Mouse (Mus musculus): ENCODE measurements around the gene Mia2.

Mia2 gene

GRCm38 (mm10) chr12:59145130-59145529 lies 49.5 kb downstream of the Mia2 start:
- Histone ChIP-seq H3K9me3 (ENCODE audit: low read length) (no peaks in the 10 kb centered on the region), H3K36me3 (ENCODE audit: insufficient read depth, low read length) (peaks cover 86% of the 10 kb centered on the region), H3K27me3 (ENCODE audit: insufficient read depth, low read length) (no peaks in the 10 kb centered on the region), H3K4me3 (replicated peaks; ENCODE audit: low read length) (no peak overlapping the region), H3K4me1 (replicated peaks; ENCODE audit: low read depth, low read length) (no peaks in the 10 kb centered on the region)
- TF ChIP-seq POU5F1 (IDR thresholded peaks at IDR 0.05; ENCODE audit: borderline replicate concordance, low read length) (no peak), CTCF (conservative IDR thresholded peaks at IDR 0.05; ENCODE audit: low read length) (no peak)

GRCm38 (mm10) chr12:59149691-59150090 lies 54.1 kb downstream of the Mia2 start:
- Histone ChIP-seq H3K9me3 (ENCODE audit: low read length) (no peaks in the 10 kb centered on the region), H3K4me1 (replicated peaks; ENCODE audit: low read depth, low read length) (peaks cover 15% of the 10 kb centered on the region), H3K4me3 (replicated peaks; ENCODE audit: low read length) (no peak overlapping the region), H3K36me3 (ENCODE audit: insufficient read depth, low read length) (peaks cover 85% of the 10 kb centered on the region), H3K27me3 (ENCODE audit: insufficient read depth, low read length) (no peaks in the 10 kb centered on the region)
- no peak for TF ChIP-seq NANOG (IDR thresholded peaks at IDR 0.05; ENCODE audit: borderline replicate concordance, low read length)
- no peak for TF ChIP-seq POU5F1 (IDR thresholded peaks at IDR 0.05; ENCODE audit: borderline replicate concordance, low read length)
- no peak for TF ChIP-seq CTCF (conservative IDR thresholded peaks at IDR 0.05; ENCODE audit: low read length)

GRCm38 (mm10) chr12:59161091-59161490 lies 65.5 kb downstream of the Mia2 start:
- H3K36me3 ChIP-seq (ENCODE audit: insufficient read depth, low read length), result peaks cover 78% of the 10 kb centered on the region
- TF ChIP-seq POU5F1 (IDR thresholded peaks at IDR 0.05; ENCODE audit: borderline replicate concordance, low read length) (no peak), NANOG (IDR thresholded peaks at IDR 0.05; ENCODE audit: borderline replicate concordance, low read length) (no peak), CTCF (conservative IDR thresholded peaks at IDR 0.05; ENCODE audit: low read length) (no peak)
- H3K9me3 ChIP-seq (ENCODE audit: low read length), result no peaks in the 10 kb centered on the region
- H3K4me1 ChIP-seq (replicated peaks; ENCODE audit: low read depth, low read length), result no peaks in the 10 kb centered on the region
- no peaks in the 10 kb centered on the region for H3K27me3 ChIP-seq (ENCODE audit: insufficient read depth, low read length)
- H3K4me3 ChIP-seq (replicated peaks; ENCODE audit: low read length), result no peak overlapping the region

GRCm38 (mm10) chr12:59162797-59163196 lies 67.2 kb downstream of the Mia2 start:
- no peak for TF ChIP-seq POU5F1 (IDR thresholded peaks at IDR 0.05; ENCODE audit: borderline replicate concordance, low read length)
- TF ChIP-seq CTCF (conservative IDR thresholded peaks at IDR 0.05; ENCODE audit: low read length), result no peak
- Histone ChIP-seq H3K4me3 (replicated peaks; ENCODE audit: low read length) (no peak overlapping the region), H3K36me3 (ENCODE audit: insufficient read depth, low read length) (peaks cover 77% of the 10 kb centered on the region), H3K4me1 (replicated peaks; ENCODE audit: low read depth, low read length) (no peaks in the 10 kb centered on the region), H3K9me3 (ENCODE audit: low read length) (no peaks in the 10 kb centered on the region), H3K27me3 (ENCODE audit: insufficient read depth, low read length) (no peaks in the 10 kb centered on the region)

- peaks cover 77% of the 10 kb centered on the region for H3K36me3 ChIP-seq (ENCODE audit: insufficient read depth, low read length)
- H3K4me3 ChIP-seq (replicated peaks; ENCODE audit: low read length), result no peak overlapping the region
- no peaks in the 10 kb centered on the region for H3K9me3 ChIP-seq (ENCODE audit: low read length)
- no peaks in the 10 kb centered on the region for H3K4me1 ChIP-seq (replicated peaks; ENCODE audit: low read depth, low read length)
- TF ChIP-seq POU5F1 (IDR thresholded peaks at IDR 0.05; ENCODE audit: borderline replicate concordance, low read length), result no peak
- TF ChIP-seq NANOG (IDR thresholded peaks at IDR 0.05; ENCODE audit: borderline replicate concordance, low read length), result no peak
- TF ChIP-seq CTCF (conservative IDR thresholded peaks at IDR 0.05; ENCODE audit: low read length), result no peak
- no peaks in the 10 kb centered on the region for H3K27me3 ChIP-seq (ENCODE audit: insufficient read depth, low read length)
Observed at GRCm38 (mm10) chr12:59164522-59164921, 68.9 kb downstream of the Mia2 start.

- H3K36me3 ChIP-seq (ENCODE audit: insufficient read depth, low read length), result peaks cover 75% of the 10 kb centered on the region
- TF ChIP-seq CTCF (conservative IDR thresholded peaks at IDR 0.05; ENCODE audit: low read length) (no peak), POU5F1 (IDR thresholded peaks at IDR 0.05; ENCODE audit: borderline replicate concordance, low read length) (no peak), NANOG (IDR thresholded peaks at IDR 0.05; ENCODE audit: borderline replicate concordance, low read length) (no peak)
- no peak overlapping the region for H3K4me3 ChIP-seq (replicated peaks; ENCODE audit: low read length)
- no peaks in the 10 kb centered on the region for H3K9me3 ChIP-seq (ENCODE audit: low read length)
- H3K27me3 ChIP-seq (ENCODE audit: insufficient read depth, low read length), result no peaks in the 10 kb centered on the region
- H3K4me1 ChIP-seq (replicated peaks; ENCODE audit: low read depth, low read length), result no peaks in the 10 kb centered on the region
Observed at GRCm38 (mm10) chr12:59166557-59166956, 71.0 kb downstream of the Mia2 start.

- H3K36me3 ChIP-seq (ENCODE audit: insufficient read depth, low read length), result peaks cover 45% of the 10 kb centered on the region
- H3K4me3 ChIP-seq (replicated peaks; ENCODE audit: low read length), result no peak overlapping the region
- no peaks in the 10 kb centered on the region for H3K27me3 ChIP-seq (ENCODE audit: insufficient read depth, low read length)
- peaks cover 17% of the 10 kb centered on the region for H3K4me1 ChIP-seq (replicated peaks; ENCODE audit: low read depth, low read length)
- TF ChIP-seq NANOG (IDR thresholded peaks at IDR 0.05; ENCODE audit: borderline replicate concordance, low read length) (no peak), CTCF (conservative IDR thresholded peaks at IDR 0.05; ENCODE audit: low read length) (no peak), POU5F1 (IDR thresholded peaks at IDR 0.05; ENCODE audit: borderline replicate concordance, low read length) (no peak)
- no peaks in the 10 kb centered on the region for H3K9me3 ChIP-seq (ENCODE audit: low read length)
Observed at GRCm38 (mm10) chr12:59169935-59170334, 74.3 kb downstream of the Mia2 start.

GRCm38 (mm10) chr12:59177814-59178213 lies 82.2 kb downstream of the Mia2 start:
- no peak overlapping the region for H3K4me3 ChIP-seq (replicated peaks; ENCODE audit: low read length)
- peaks cover 75% of the 10 kb centered on the region for H3K36me3 ChIP-seq (ENCODE audit: insufficient read depth, low read length)
- no peaks in the 10 kb centered on the region for H3K27me3 ChIP-seq (ENCODE audit: insufficient read depth, low read length)
- peaks cover 6% of the 10 kb centered on the region for H3K9me3 ChIP-seq (ENCODE audit: low read length)
- peaks cover 16% of the 10 kb centered on the region for H3K4me1 ChIP-seq (replicated peaks; ENCODE audit: low read depth, low read length)
- TF ChIP-seq NANOG (IDR thresholded peaks at IDR 0.05; ENCODE audit: borderline replicate concordance, low read length) (no peak), POU5F1 (IDR thresholded peaks at IDR 0.05; ENCODE audit: borderline replicate concordance, low read length) (no peak), CTCF (conservative IDR thresholded peaks at IDR 0.05; ENCODE audit: low read length) (no peak)

GRCm38 (mm10) chr12:59188086-59188682 lies 92.6 kb downstream of the Mia2 start:
- no peaks in the 10 kb centered on the region for H3K27me3 ChIP-seq (ENCODE audit: insufficient read depth, low read length)
- peaks cover 61% of the 10 kb centered on the region for H3K36me3 ChIP-seq (ENCODE audit: insufficient read depth, low read length)
- no peaks in the 10 kb centered on the region for H3K9me3 ChIP-seq (ENCODE audit: low read length)
- no peaks in the 10 kb centered on the region for H3K4me1 ChIP-seq (replicated peaks; ENCODE audit: low read depth, low read length)
- TF ChIP-seq POU5F1 (IDR thresholded peaks at IDR 0.05; ENCODE audit: borderline replicate concordance, low read length), result no peak
- no peak overlapping the region for H3K4me3 ChIP-seq (replicated peaks; ENCODE audit: low read length)
